Mouse (Mus musculus) forebrain, postnatal 0 days (tissue): ENCODE measurements around the gene Mcts2. TPM values are rescaled to one million over a fixed set of nuclear protein-coding genes. Genes with fewer than 3 reads are reported as not detected.

ENCODE experiments used
- ATAC-seq: fragments of 200-750 bp; cut with Nextera tagmentation; 2 replicates; pipeline ENCODE4 v1.8.0; 2017; ENCODE audit warnings: mild to moderate bottlenecking, moderate library complexity
- DNase-seq: peaks from one replicate; pipeline ENCODE4 v3.0.0-alpha.2; 2015
- H3K27ac ChIP-seq: fragments of 300-500 bp; sonication (generic); 2 replicates; pipeline ENCODE4 v1.5.1; 2014; ENCODE audit warnings: low read depth, mild to moderate bottlenecking, antibody characterized with exemption, low read length, moderate library complexity, mixed read lengths
- H3K27me3 ChIP-seq: fragments of 300-500 bp; sonication (generic); 2 replicates; pipeline ENCODE4 v1.6.1; 2014; ENCODE audit warnings: mild to moderate bottlenecking, low read length, mixed read lengths; ENCODE audit not compliant: insufficient read depth
- H3K36me3 ChIP-seq: fragments of 300-500 bp; sonication (generic); 2 replicates; pipeline ENCODE4 v1.6.1; 2014; ENCODE audit warnings: mild to moderate bottlenecking, moderate library complexity; ENCODE audit not compliant: insufficient read depth
- H3K4me1 ChIP-seq: fragments of 300-500 bp; sonication (generic); 2 replicates; pipeline ENCODE4 v1.6.1; 2014; ENCODE audit warnings: antibody characterized with exemption; ENCODE audit not compliant: insufficient read depth
- H3K4me2 ChIP-seq: fragments of 300-500 bp; sonication (generic); 2 replicates; pipeline ENCODE4 v1.6.1; 2014; ENCODE audit warnings: low read depth, mild to moderate bottlenecking, moderate library complexity
- H3K4me3 ChIP-seq: fragments of 300-500 bp; sonication (generic); 2 replicates; pipeline ENCODE4 v1.5.1; 2014; ENCODE audit warnings: low read depth, low read length, mixed read lengths
- H3K9ac ChIP-seq: fragments of 300-500 bp; sonication (generic); 2 replicates; pipeline ENCODE4 v1.6.1; 2014; ENCODE audit warnings: mild to moderate bottlenecking
- H3K9me3 ChIP-seq: fragments of 300-500 bp; sonication (generic); 2 replicates; pipeline ENCODE4 v1.6.1; 2016; ENCODE audit warnings: low read length
- CTCF ChIP-seq: sonication (generic); IDR thresholded peaks from 2 replicates; pipeline ENCODE4 v1.5.1; 2016; ENCODE audit warnings: antibody characterized with exemption, control low read depth, low read depth
- WGBS: fragments of 180-500 bp; shearing (Covaris S2); extraction: QIAGEN DNeasy Blood & Tissue Kit; methylation state at CpG from one replicate; pipeline ENCODE4 v1.1.7; 2014; 5-methylcytosine and 5-hydroxymethylcytosine counted together
- polyA plus RNA-seq: library from polyadenylated mRNA; unstranded; fragments of >200 nt; fragmentation: Nextera tagmentation; extraction: Ambion mirVana; gene quantifications from 2 replicates; pipeline ENCODE4 v1.2.1, GENCODE M21; 2015
- total RNA-seq: library from RNA; depleted of rRNA; stranded (reverse); fragments of >200 nt; gene quantifications from 2 replicates; pipeline ENCODE4 v1.2.3, GENCODE M21; 2014; rRNA removed

Gene Mcts2
- total RNA-seq (21.5 and 30.8 TPM in 2 replicates), polyA plus RNA-seq (26.6 and 29.9 TPM in 2 replicates)

GRCm38 (mm10) chr2:152686806-152687267 is at the start of gene Mcts2:
Mcts2 (plus strand) TSS chr2:152687035.
- Histone ChIP-seq H3K4me1 (no peaks in the 10 kb centered on the region), H3K27me3 (no peaks in the 10 kb centered on the region), H3K4me2 (peak within 1 kb of the TSS; percentile 54), H3K36me3 (peaks cover 85% of the 10 kb centered on the region), H3K9ac (peak within 1 kb of the TSS; percentile 44), H3K27ac (peak within 1 kb of the TSS; percentile 66), H3K9me3 (no peaks in the 10 kb centered on the region), H3K4me3 (peak within 1 kb of the TSS; percentile 44)
- 47% methylated on average over 45 of the region's 45 CpGs for WGBS
- DNase-seq (peak; percentile 96), ATAC-seq (peak; percentile 96)
- TF ChIP-seq CTCF: no peak

GRCm38 (mm10) chr2:152637381-152637780 is 49.5 kb upstream of the Mcts2 start:
- Histone ChIP-seq H3K4me2 (no peak overlapping the region), H3K4me3 (no peak overlapping the region), H3K36me3 (no peaks in the 10 kb centered on the region), H3K9me3 (no peaks in the 10 kb centered on the region), H3K27ac (no peak overlapping the region), H3K9ac (no peak overlapping the region), H3K27me3 (no peaks in the 10 kb centered on the region), H3K4me1 (no peaks in the 10 kb centered on the region)
- ATAC-seq (no peak), DNase-seq (no peak)
- WGBS: 89% methylated on average over 4 of the region's 4 CpGs
- TF ChIP-seq CTCF: no peak

GRCm38 (mm10) chr2:152638865-152639264 is 48.0 kb upstream of the Mcts2 start:
- Histone ChIP-seq H3K4me1 (no peaks in the 10 kb centered on the region), H3K4me2 (no peak overlapping the region), H3K27ac (no peak overlapping the region), H3K27me3 (no peaks in the 10 kb centered on the region), H3K9ac (no peak overlapping the region), H3K4me3 (no peak overlapping the region), H3K9me3 (no peaks in the 10 kb centered on the region), H3K36me3 (no peaks in the 10 kb centered on the region)
- DNase-seq (no peak), ATAC-seq (no peak)
- WGBS: 61% methylated on average over 6 of the region's 6 CpGs
- no peak for TF ChIP-seq CTCF

GRCm38 (mm10) chr2:152639406-152640113 is 47.3 kb upstream of the Mcts2 start:
- Histone ChIP-seq H3K4me2 (no peak overlapping the region), H3K4me1 (no peaks in the 10 kb centered on the region), H3K36me3 (no peaks in the 10 kb centered on the region), H3K9ac (no peak overlapping the region), H3K4me3 (no peak overlapping the region), H3K27me3 (no peaks in the 10 kb centered on the region), H3K27ac (no peak overlapping the region), H3K9me3 (no peaks in the 10 kb centered on the region)
- WGBS: 17% methylated on average over 11 of the region's 11 CpGs
- TF ChIP-seq CTCF: no peak
- DNase-seq (no peak), ATAC-seq (no peak; the same call in 1 of the 2 replicates)

GRCm38 (mm10) chr2:152652901-152653620 is 33.8 kb upstream of the Mcts2 start:
- DNase-seq: no peak
- no peak for ATAC-seq
- H3K9ac ChIP-seq: no peak overlapping the region
- no peak for TF ChIP-seq CTCF
- no peaks in the 10 kb centered on the region for H3K36me3 ChIP-seq
- WGBS: 77% methylated on average over 10 of the region's 10 CpGs
- H3K9me3 ChIP-seq: no peaks in the 10 kb centered on the region
- peak overlapping the region; percentile 94; the same call in 1 of the 2 replicates for H3K27ac ChIP-seq
- H3K4me1 ChIP-seq: peaks cover 14% of the 10 kb centered on the region
- H3K4me2 ChIP-seq: no peak overlapping the region
- no peak overlapping the region for H3K4me3 ChIP-seq
- H3K27me3 ChIP-seq: no peaks in the 10 kb centered on the region

- Histone ChIP-seq H3K4me3 (no peak overlapping the region), H3K36me3 (no peaks in the 10 kb centered on the region), H3K27ac (peak overlapping the region; percentile 94), H3K27me3 (no peaks in the 10 kb centered on the region), H3K9ac (peak overlapping the region; percentile 47), H3K4me2 (peak overlapping the region; percentile 42), H3K9me3 (no peaks in the 10 kb centered on the region), H3K4me1 (peaks cover 14% of the 10 kb centered on the region)
- DNase-seq (peak; percentile 90), ATAC-seq (peak; percentile 98)
- TF ChIP-seq CTCF: no peak
- WGBS: 40% methylated on average over 14 of the region's 14 CpGs
Measured at GRCm38 (mm10) chr2:152653874-152654715, 32.7 kb upstream of the Mcts2 start.
